Mouse (Mus musculus) myocyte (in vitro differentiated cells): ENCODE results near the gene Tmem45b. TPM values are rescaled to one million over a fixed set of nuclear protein-coding genes. Genes with fewer than 3 reads are reported as not detected.

ENCODE experiments used
- H3K27me3 ChIP-seq: one replicate; pipeline ENCODE4 v1.6.1; 2011; ENCODE audit not compliant: control insufficient read depth, insufficient read depth, insufficient read length
- H3K36me3 ChIP-seq: one replicate; pipeline ENCODE4 v1.6.1; 2011; ENCODE audit not compliant: control insufficient read depth, insufficient read depth
- H3K4me2 ChIP-seq: one replicate; pipeline ENCODE4 v1.6.1; 2011; ENCODE audit warnings: low read depth, control low read depth
- H3K4me3 ChIP-seq: one replicate; pipeline ENCODE4 v1.5.1; 2011; ENCODE audit warnings: mild to moderate bottlenecking, control low read depth, moderate library complexity
- H3K79me2 ChIP-seq: one replicate; pipeline ENCODE4 v1.6.1; 2011; ENCODE audit not compliant: control insufficient read depth, insufficient read depth
- H3ac ChIP-seq: one replicate; pipeline ENCODE4 v1.6.1; 2011; ENCODE audit not compliant: control insufficient read depth, insufficient read length
- CEBPB ChIP-seq: IDR thresholded peaks from 2 replicates; pipeline ENCODE4 v1.6.1; 2011; ENCODE audit warnings: mild to moderate bottlenecking, moderate library complexity; ENCODE audit not compliant: poor library complexity, insufficient read depth, severe bottlenecking
- E2F4 ChIP-seq: IDR thresholded peaks from one replicate; pipeline ENCODE4 v1.6.1; 2011; ENCODE audit warnings: mild to moderate bottlenecking, control low read depth, moderate library complexity; ENCODE audit not compliant: insufficient read depth
- MAX ChIP-seq: IDR thresholded peaks from one replicate; pipeline ENCODE4 v1.6.1; 2011; ENCODE audit warnings: low read depth, mild to moderate bottlenecking, control low read depth
- MYOD1 ChIP-seq, 3 experiments: IDR thresholded peaks; one replicate each; pipeline ENCODE4 v1.6.1; 2011; ENCODE audit warnings: control low read depth in 2 of 3, low read depth in 2 of 3, mild to moderate bottlenecking in 2 of 3, moderate library complexity in 1 of 3; ENCODE audit not compliant: insufficient read length in 2 of 3, control insufficient read depth in 1 of 3
- MYOG ChIP-seq, 3 experiments: IDR thresholded peaks; one replicate each; pipeline ENCODE4 v1.6.1; 2011; ENCODE audit warnings: control low read depth in 2 of 3, low read depth in 2 of 3, mild to moderate bottlenecking in 2 of 3; ENCODE audit not compliant: insufficient read length in 2 of 3, control insufficient read depth in 1 of 3, insufficient read depth in 1 of 3
- POLR2A ChIP-seq: IDR thresholded peaks from one replicate; pipeline ENCODE4 v1.6.1; 2011; ENCODE audit warnings: low read depth, mild to moderate bottlenecking, control low read depth, moderate library complexity; ENCODE audit not compliant: insufficient read length
- POLR2AphosphoS2 ChIP-seq: IDR thresholded peaks from one replicate; pipeline ENCODE4 v1.6.1; 2011; ENCODE audit warnings: low read depth, control low read depth; ENCODE audit not compliant: insufficient read length
- REST ChIP-seq: IDR thresholded peaks from one replicate; pipeline ENCODE4 v1.6.1; 2011; ENCODE audit warnings: mild to moderate bottlenecking, control low read depth, moderate library complexity; ENCODE audit not compliant: insufficient read depth, insufficient read length
- SRF ChIP-seq: IDR thresholded peaks from one replicate; pipeline ENCODE4 v1.6.1; 2011; ENCODE audit warnings: low read depth; ENCODE audit not compliant: control insufficient read depth, insufficient read length
- TCF12 ChIP-seq: IDR thresholded peaks from one replicate; pipeline ENCODE4 v1.6.1; 2011; ENCODE audit warnings: mild to moderate bottlenecking, control low read depth; ENCODE audit not compliant: poor library complexity, insufficient read depth, severe bottlenecking
- TCF3 ChIP-seq: IDR thresholded peaks from one replicate; pipeline ENCODE4 v1.6.1; 2011; ENCODE audit warnings: low read depth, control low read depth; ENCODE audit not compliant: insufficient read length
- USF1 ChIP-seq: IDR thresholded peaks from one replicate; pipeline ENCODE4 v1.6.1; 2011; ENCODE audit warnings: low read depth, mild to moderate bottlenecking, control low read depth, moderate library complexity
- polyA plus RNA-seq: library from polyadenylated mRNA; unstranded; fragments of >200 nt; fragmentation: generic; extraction: Trizol; gene quantifications from one replicate; pipeline ENCODE4 v1.2.1, GENCODE M21; 2012; ENCODE audit warnings: missing spikeins

Gene Tmem45b
- polyA plus RNA-seq, 1 experiment: not detected

DNA sequence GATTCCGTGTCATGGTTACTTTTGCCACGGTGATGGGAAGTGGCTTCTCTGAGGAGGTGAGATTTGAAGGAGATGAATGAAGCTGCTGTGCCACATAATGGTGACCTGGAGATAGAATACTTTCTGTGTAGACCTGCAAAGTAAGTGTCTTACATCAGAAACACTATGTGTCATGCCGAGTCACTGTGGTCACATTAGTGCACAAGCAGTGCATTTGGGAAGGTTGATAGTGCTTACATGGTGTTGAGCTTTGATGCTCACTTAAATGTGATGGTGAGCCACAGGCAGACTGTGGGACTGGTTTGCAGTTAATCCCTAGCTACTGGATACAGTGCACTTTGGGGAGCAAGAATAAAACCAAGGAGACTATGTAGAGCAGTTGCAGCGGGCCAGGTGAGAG, 52.1 kb downstream of the Tmem45b start:
- no peak overlapping the region for H3K4me3 ChIP-seq
- peaks cover 39% of the 10 kb centered on the region for H3K36me3 ChIP-seq
- no peaks in the 10 kb centered on the region for H3K27me3 ChIP-seq
- no peak overlapping the region for H3ac ChIP-seq
- no peaks in the 10 kb centered on the region for H3K79me2 ChIP-seq
- no peak for TF ChIP-seq MAX
- no peak for TF ChIP-seq CEBPB
- no peak for TF ChIP-seq REST
- no peak for TF ChIP-seq POLR2AphosphoS2
- TF ChIP-seq SRF: no peak
- TF ChIP-seq MYOG (IDR thresholded peaks at IDR 0.05; ENCODE audit: control insufficient read depth in 1 of 3, insufficient read depth in 1 of 3, insufficient read length in 2 of 3, low read depth in 2 of 3): no peak
- no peak for TF ChIP-seq E2F4
- no peak for TF ChIP-seq POLR2A
- TF ChIP-seq USF1: no peak
- TF ChIP-seq TCF3: no peak
- no peak for TF ChIP-seq TCF12
- no peak for TF ChIP-seq MYOD1 (IDR thresholded peaks at IDR 0.05; ENCODE audit: control insufficient read depth in 1 of 3, insufficient read length in 2 of 3, low read depth in 2 of 3)
- no peak overlapping the region for H3K4me2 ChIP-seq

DNA sequence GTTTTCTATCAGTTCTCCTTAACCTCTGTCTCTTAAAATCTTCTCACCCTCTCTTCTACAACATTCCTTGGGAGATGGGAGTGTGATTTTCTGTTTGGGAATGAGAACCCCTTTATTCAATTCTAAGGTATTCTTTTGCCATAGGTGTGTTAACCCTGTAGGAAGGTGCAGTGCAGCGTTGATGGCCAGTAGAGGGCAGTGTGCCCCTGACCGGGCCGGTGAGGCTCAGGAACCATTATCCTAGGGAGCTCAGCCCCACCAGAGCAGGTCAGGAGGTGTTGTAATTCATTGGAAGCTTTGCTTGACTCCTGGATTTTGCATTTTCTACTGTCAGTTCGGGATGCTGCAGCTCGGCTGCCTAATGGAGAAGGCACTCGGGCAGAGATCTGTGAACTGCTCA, 59.0 kb downstream of the Tmem45b start:
- Histone ChIP-seq H3K27me3 (no peaks in the 10 kb centered on the region), H3K79me2 (no peaks in the 10 kb centered on the region), H3ac (no peak overlapping the region), H3K4me2 (no peak overlapping the region), H3K36me3 (peaks cover 28% of the 10 kb centered on the region), H3K4me3 (no peak overlapping the region)
- no peak for TF ChIP-seq TCF3
- TF ChIP-seq MYOD1 (IDR thresholded peaks at IDR 0.05; ENCODE audit: control insufficient read depth in 1 of 3, insufficient read length in 2 of 3, low read depth in 2 of 3): no peak

DNA sequence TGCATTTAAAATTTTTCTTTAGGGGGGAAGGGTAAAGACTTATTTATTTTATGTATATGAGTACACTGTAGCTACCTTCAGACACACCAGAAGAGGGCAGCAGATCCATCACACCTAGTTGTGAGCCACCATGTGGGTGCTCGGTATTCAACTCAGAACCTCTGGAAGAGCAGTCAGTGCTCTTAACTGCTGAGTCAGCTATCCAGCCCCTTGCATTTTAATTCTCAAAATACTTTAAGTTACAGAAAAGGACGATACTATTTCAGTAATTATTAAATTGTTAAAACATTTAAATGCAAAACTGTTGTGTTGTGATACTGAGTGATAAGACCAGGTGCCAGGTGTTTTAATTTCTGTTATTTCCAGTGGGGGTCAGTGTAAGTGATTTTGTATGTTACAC, 60.0 kb downstream of the Tmem45b start:
- H3K4me2 ChIP-seq: no peak overlapping the region
- H3K27me3 ChIP-seq: no peaks in the 10 kb centered on the region
- no peak overlapping the region for H3ac ChIP-seq
- no peak for TF ChIP-seq MYOD1 (IDR thresholded peaks at IDR 0.05; ENCODE audit: control insufficient read depth in 1 of 3, insufficient read length in 2 of 3, low read depth in 2 of 3)
- no peak for TF ChIP-seq TCF12
- TF ChIP-seq POLR2AphosphoS2: no peak
- no peak for TF ChIP-seq REST
- TF ChIP-seq MYOG (IDR thresholded peaks at IDR 0.05; ENCODE audit: control insufficient read depth in 1 of 3, insufficient read depth in 1 of 3, insufficient read length in 2 of 3, low read depth in 2 of 3): no peak
- no peak for TF ChIP-seq TCF3
- no peak for TF ChIP-seq MAX
- TF ChIP-seq POLR2A: no peak
- no peak for TF ChIP-seq CEBPB
- no peak for TF ChIP-seq E2F4
- TF ChIP-seq SRF: no peak
- no peak for TF ChIP-seq USF1
- no peak overlapping the region for H3K4me3 ChIP-seq
- no peaks in the 10 kb centered on the region for H3K79me2 ChIP-seq
- H3K36me3 ChIP-seq: peaks cover 31% of the 10 kb centered on the region

DNA sequence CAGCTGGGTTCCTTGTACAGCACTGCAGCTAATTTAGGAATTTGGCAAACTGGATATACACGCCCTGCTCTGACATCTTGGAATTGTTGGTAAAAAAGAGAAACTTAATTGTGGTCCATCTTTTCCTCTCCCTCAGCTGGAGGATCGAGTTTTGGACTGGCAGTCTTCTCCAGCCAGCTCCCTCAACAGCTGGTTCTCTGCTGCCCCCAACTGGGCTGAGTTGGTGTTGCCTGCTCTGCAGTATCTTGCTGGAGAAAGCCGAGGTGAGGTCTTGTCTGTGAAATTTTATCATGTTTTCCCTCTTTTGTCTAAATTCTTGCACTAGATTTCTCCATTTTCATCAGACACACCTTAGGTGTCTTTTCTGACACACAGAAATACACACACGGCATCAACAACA, 63.8 kb downstream of the Tmem45b start:
- Histone ChIP-seq H3K36me3 (peaks cover 36% of the 10 kb centered on the region), H3K4me3 (no peak overlapping the region), H3K4me2 (no peak overlapping the region), H3ac (no peak overlapping the region), H3K79me2 (no peaks in the 10 kb centered on the region), H3K27me3 (no peaks in the 10 kb centered on the region)
- TF ChIP-seq TCF3: no peak
- no peak for TF ChIP-seq TCF12
- TF ChIP-seq USF1: no peak
- TF ChIP-seq MYOD1 (IDR thresholded peaks at IDR 0.05; ENCODE audit: control insufficient read depth in 1 of 3, insufficient read length in 2 of 3, low read depth in 2 of 3): no peak
- no peak for TF ChIP-seq POLR2AphosphoS2
- TF ChIP-seq REST: no peak
- TF ChIP-seq POLR2A: no peak
- no peak for TF ChIP-seq CEBPB
- no peak for TF ChIP-seq MYOG (IDR thresholded peaks at IDR 0.05; ENCODE audit: control insufficient read depth in 1 of 3, insufficient read depth in 1 of 3, insufficient read length in 2 of 3, low read depth in 2 of 3)
- no peak for TF ChIP-seq MAX
- TF ChIP-seq SRF: no peak
- no peak for TF ChIP-seq E2F4

DNA sequence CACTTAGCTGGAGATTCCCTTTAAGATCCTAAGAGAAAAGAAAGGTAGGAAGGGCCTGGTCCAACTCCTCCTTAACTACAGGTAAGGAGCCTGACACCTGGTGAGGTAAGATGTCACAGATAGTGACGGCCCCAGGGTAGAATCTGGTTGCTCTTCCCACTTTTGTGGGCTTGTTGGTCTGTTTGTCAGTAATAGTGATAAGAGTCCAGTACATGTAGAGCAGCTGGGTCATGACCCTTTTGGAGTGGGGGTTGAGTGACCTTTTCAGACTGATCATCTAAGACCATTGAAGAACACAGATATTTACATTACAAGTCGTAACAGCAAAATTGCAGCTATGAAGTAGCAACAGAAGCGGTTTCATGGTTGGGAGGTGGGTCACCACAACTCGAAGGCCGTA, 77.1 kb downstream of the Tmem45b start:
- Histone ChIP-seq H3K36me3 (peaks cover 4% of the 10 kb centered on the region), H3K27me3 (no peaks in the 10 kb centered on the region), H3ac (no peak overlapping the region), H3K4me2 (peak overlapping the region; percentile 95), H3K79me2 (peaks cover 10% of the 10 kb centered on the region), H3K4me3 (peak overlapping the region; percentile 65)
- TF ChIP-seq E2F4 (no peak), TCF3 (no peak), TCF12 (no peak), MAX (no peak), SRF (no peak), POLR2A (no peak)
